Mouse (Mus musculus) midbrain, embryonic 16.5 days (tissue): ENCODE measurements around the gene Onecut3. TPM values are rescaled to one million over a fixed set of nuclear protein-coding genes. Genes with fewer than 3 reads are reported as not detected.

Source experiments
- ATAC-seq: fragments of 200-750 bp; cut with Nextera tagmentation; 2 replicates; pipeline ENCODE4 v1.8.0; 2017; ENCODE audit warnings: moderate TSS enrichment
- H3K27ac ChIP-seq: fragments of 300-500 bp; sonication (generic); 2 replicates; pipeline ENCODE4 v1.5.1; 2014; ENCODE audit warnings: mild to moderate bottlenecking, low read length, mixed read lengths
- H3K27me3 ChIP-seq: fragments of 300-500 bp; sonication (generic); 2 replicates; pipeline ENCODE4 v1.6.1; 2014; ENCODE audit warnings: low read depth, low read length, mixed read lengths; ENCODE audit not compliant: control insufficient read depth, insufficient read depth
- H3K36me3 ChIP-seq: fragments of 300-500 bp; sonication (generic); 2 replicates; pipeline ENCODE4 v1.6.1; 2014; ENCODE audit warnings: mild to moderate bottlenecking, low read length, moderate library complexity, mixed read lengths; ENCODE audit not compliant: control insufficient read depth, insufficient read depth
- H3K4me1 ChIP-seq: fragments of 300-500 bp; sonication (generic); 2 replicates; pipeline ENCODE4 v1.6.1; 2014; ENCODE audit warnings: mild to moderate bottlenecking, low read length, mixed read lengths; ENCODE audit not compliant: control insufficient read depth, insufficient read depth
- H3K4me2 ChIP-seq: fragments of 300-500 bp; sonication (generic); 2 replicates; pipeline ENCODE4 v1.6.1; 2014; ENCODE audit warnings: mild to moderate bottlenecking, low read length, mixed read lengths
- H3K4me3 ChIP-seq: fragments of 300-500 bp; sonication (generic); 2 replicates; pipeline ENCODE4 v1.5.1; 2014; ENCODE audit warnings: low read depth, mild to moderate bottlenecking, low read length, moderate library complexity, mixed read lengths
- H3K9ac ChIP-seq: fragments of 300-500 bp; sonication (generic); 2 replicates; pipeline ENCODE4 v1.6.1; 2014; ENCODE audit warnings: low read depth, low read length, mixed read lengths
- H3K9me3 ChIP-seq: fragments of 300-500 bp; sonication (generic); replicated peaks from 2 replicates; pipeline ENCODE4 v1.6.1; 2014; ENCODE audit warnings: mild to moderate bottlenecking, low read length, mixed read lengths; ENCODE audit not compliant: control insufficient read depth, poor library complexity, severe bottlenecking
- WGBS: fragments of 180-500 bp; shearing (Covaris S2); extraction: QIAGEN DNeasy Blood & Tissue Kit; methylation state at CpG from one replicate; pipeline ENCODE4 v1.1.7; 2014; 5-methylcytosine and 5-hydroxymethylcytosine counted together
- polyA plus RNA-seq: library from polyadenylated mRNA; unstranded; fragments of >200 nt; fragmentation: Nextera tagmentation; extraction: Ambion mirVana; gene quantifications from 2 replicates; pipeline ENCODE4 v1.2.1, GENCODE M21; 2015

The Onecut3 gene
- polyA plus RNA-seq, 1 experiment from 2014 or later: 1.2 TPM

DNA sequence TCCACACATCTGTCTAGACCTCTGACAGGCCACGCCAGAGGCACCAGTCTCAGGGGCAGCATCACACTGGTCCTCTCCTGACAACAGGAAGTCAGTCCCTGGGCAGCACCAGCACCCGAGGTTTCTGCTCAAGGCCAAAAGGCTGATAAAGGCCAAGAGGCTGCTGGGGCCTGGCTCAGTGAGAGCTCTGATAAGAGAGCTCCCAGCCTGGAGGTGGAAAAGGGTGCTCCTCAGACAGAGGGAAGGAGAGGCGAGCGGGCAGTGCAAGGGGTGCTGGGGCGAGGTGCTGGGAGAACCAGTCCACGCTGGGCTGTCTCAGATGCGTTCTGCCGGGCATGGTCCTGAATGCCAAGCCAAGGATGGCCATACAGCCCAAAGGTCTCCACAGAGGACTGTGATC lies 58.9 kb downstream of the Onecut3 start:
- H3K9ac ChIP-seq: no peak overlapping the region
- H3K27ac ChIP-seq: no peak overlapping the region
- H3K36me3 ChIP-seq: peaks cover 12% of the 10 kb centered on the region; the same call in 1 of the 2 replicates
- H3K4me2 ChIP-seq: no peak overlapping the region
- no peak for ATAC-seq
- 91% methylated on average over 8 of the region's 8 CpGs for WGBS
- no peaks in the 10 kb centered on the region for H3K27me3 ChIP-seq
- H3K9me3 ChIP-seq: no peaks in the 10 kb centered on the region
- no peak overlapping the region for H3K4me3 ChIP-seq
- peaks cover 5% of the 10 kb centered on the region; the same call in 1 of the 2 replicates for H3K4me1 ChIP-seq

DNA sequence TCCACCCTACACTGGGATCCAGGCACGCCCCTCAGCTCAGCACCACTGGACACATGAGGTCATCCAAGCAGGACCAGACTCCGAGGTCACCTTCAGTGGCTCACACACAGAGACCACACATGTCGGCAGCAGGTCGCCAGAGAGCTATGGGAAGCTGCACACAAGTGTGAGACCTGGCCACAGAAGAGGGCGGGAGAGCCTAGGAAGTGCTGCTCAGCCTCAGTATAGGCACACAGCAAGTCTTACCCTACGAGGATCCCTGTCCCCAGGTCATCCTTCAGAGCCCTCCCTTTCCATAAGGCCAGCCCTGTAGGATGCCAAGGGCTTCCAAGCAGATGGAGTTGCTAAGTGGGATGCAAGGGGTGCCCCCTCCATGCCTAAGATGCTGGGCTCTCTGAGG lies 59.4 kb downstream of the Onecut3 start:
- H3K27me3 ChIP-seq: no peaks in the 10 kb centered on the region
- H3K9me3 ChIP-seq: no peaks in the 10 kb centered on the region
- H3K4me2 ChIP-seq: no peak overlapping the region
- H3K4me3 ChIP-seq: no peak overlapping the region
- peaks cover 7% of the 10 kb centered on the region; the same call in 1 of the 2 replicates for H3K4me1 ChIP-seq
- WGBS: 90% methylated on average over 6 of the region's 6 CpGs
- no peak for ATAC-seq
- H3K36me3 ChIP-seq: peaks cover 10% of the 10 kb centered on the region; the same call in 1 of the 2 replicates
- no peak overlapping the region for H3K27ac ChIP-seq
- H3K9ac ChIP-seq: no peak overlapping the region

DNA sequence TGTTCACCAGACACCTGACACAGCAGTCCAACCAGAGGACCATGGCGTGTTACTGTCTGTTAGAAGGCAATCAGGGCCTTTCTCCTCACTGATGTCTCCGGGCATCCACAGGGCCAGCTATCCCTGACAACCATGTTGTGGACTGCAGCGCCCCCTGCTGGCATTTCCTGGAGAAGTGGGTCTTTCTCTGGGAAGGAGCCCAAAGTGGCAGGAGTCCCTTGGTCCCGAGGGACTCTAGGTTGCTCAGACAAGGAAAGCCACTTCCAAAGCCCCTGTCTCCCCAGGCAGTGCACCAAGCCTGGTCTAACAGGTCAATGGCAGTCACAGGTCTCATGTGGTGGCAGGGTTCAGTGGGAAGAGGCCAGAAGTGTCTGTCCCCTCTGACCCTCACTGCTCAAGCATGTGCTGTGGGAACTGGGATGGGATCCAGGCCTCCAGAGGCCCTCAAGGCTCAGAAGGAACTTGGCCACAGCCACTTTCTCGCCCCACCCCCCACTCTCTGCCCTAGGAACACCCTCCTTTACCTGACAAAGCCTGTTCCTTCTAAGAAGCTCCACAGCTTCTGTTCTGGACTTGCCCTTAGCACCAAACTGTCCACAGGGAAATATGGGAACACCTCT lies 62.8 kb downstream of the Onecut3 start:
- H3K9me3 ChIP-seq: no peaks in the 10 kb centered on the region
- ATAC-seq: no peak
- H3K4me3 ChIP-seq: no peak overlapping the region
- H3K9ac ChIP-seq: no peak overlapping the region
- 30% methylated on average over 5 of the region's 5 CpGs for WGBS
- H3K4me2 ChIP-seq: no peak overlapping the region
- H3K36me3 ChIP-seq: no peaks in the 10 kb centered on the region
- H3K4me1 ChIP-seq: peaks cover 24% of the 10 kb centered on the region
- no peak overlapping the region for H3K27ac ChIP-seq
- H3K27me3 ChIP-seq: no peaks in the 10 kb centered on the region

DNA sequence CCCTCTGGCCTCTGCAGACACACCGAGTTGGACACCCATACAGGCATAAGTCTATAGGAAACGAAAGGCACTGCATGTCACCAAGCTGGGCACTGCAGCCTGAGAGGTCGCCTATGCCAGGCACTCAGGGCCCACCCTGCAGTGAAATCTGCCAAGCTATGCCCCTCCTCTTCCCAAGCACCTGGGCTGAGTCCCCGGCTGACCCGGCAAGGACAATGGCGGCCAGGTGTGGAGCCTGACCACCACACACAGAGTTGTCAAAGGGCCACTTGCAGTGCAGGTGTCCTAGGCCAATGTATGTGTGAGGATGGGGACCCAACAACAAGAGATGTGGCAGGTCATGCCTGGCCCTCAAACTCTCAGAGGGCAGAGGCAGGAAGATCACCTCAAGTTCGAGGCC lies 64.8 kb downstream of the Onecut3 start:
- no peak for ATAC-seq
- no peaks in the 10 kb centered on the region for H3K36me3 ChIP-seq
- no peak overlapping the region for H3K9ac ChIP-seq
- no peak overlapping the region for H3K4me3 ChIP-seq
- no peak overlapping the region for H3K27ac ChIP-seq
- 93% methylated on average over 7 of the region's 7 CpGs for WGBS
- H3K4me2 ChIP-seq: no peak overlapping the region
- peaks cover 30% of the 10 kb centered on the region for H3K4me1 ChIP-seq
- H3K27me3 ChIP-seq: no peaks in the 10 kb centered on the region
- H3K9me3 ChIP-seq: no peaks in the 10 kb centered on the region

DNA sequence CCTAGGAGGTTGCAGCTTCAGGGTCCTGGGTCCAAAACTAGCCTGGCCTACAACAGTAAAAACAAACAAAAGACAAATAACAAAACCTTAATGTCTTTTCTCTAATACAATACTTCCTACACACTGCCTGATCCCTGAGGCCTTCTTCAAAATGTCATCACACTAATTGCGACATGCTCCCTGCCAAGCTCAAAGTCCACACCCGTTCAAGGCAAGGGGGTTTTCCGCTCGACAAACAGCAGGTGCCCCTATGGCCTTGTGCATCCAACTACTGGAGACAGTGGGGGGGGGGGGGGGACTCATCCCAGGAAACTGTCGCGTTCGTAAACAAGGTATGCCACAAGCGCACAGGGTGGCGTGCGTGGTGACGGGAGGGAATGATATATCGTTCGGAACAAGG lies 66.0 kb downstream of the Onecut3 start:
- ATAC-seq: no peak
- Histone ChIP-seq H3K36me3 (no peaks in the 10 kb centered on the region), H3K4me1 (peaks cover 30% of the 10 kb centered on the region), H3K4me2 (peak overlapping the region; percentile 96), H3K27me3 (no peaks in the 10 kb centered on the region), H3K4me3 (peak overlapping the region; percentile 95), H3K9ac (peak overlapping the region; percentile 91), H3K27ac (no peak overlapping the region), H3K9me3 (no peaks in the 10 kb centered on the region)
- WGBS: under 1% methylated on average over 13 of the region's 13 CpGs

DNA sequence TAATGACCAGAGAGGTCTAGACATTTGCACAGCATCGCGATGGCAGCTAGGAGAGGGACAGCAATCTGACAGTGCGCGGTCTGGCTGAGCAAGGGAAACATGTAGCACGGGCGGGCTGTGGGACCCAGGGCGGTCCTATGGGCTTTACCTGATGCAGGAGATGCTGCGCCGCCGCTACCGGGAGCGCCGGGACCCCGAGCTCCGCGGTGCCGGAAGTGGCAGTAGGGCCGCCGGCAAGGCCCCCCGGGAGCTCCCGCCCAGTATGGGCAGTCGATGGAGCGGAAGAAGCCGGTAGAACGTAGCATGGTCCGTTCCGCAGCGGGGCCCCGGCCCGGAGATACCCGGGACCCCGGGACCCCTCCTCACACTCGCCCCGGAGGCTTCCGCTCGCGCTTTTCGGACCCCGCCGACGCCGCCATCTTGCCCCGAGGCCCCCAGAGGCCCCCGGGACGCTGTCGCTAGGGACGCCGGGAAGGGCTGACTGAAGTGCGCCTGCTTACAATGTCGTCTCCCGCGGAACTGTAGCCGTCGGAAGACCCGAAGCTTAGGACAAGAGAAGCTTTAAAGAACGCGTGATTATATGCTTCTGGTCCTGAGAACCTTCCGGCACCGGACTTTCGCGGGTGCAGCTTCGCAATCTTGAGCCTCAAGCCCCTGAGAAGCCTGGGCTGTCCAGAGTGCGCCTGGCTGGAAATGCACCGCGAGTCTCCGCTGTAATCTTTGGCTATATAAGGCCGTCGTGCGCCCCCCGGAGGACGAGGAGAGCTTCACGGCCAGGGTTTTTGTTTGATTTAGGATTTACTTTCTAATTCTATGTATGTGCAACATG lies 66.7 kb downstream of the Onecut3 start, which contains the start of gene Rexo1:
TSS of gene Rexo1 (minus strand) at position 445 of the 829 bp plus-strand sequence.
- peak; percentile 83 for ATAC-seq
- peaks cover 30% of the 10 kb centered on the region for H3K4me1 ChIP-seq
- peak within 1 kb of the TSS; percentile 96 for H3K4me2 ChIP-seq
- no peaks in the 10 kb centered on the region for H3K36me3 ChIP-seq
- H3K27me3 ChIP-seq: no peaks in the 10 kb centered on the region
- H3K9me3 ChIP-seq: no peaks in the 10 kb centered on the region
- under 1% methylated on average over 70 of the region's 72 CpGs for WGBS
- peak within 1 kb of the TSS; percentile 95 for H3K4me3 ChIP-seq
- peak within 1 kb of the TSS; percentile 91 for H3K9ac ChIP-seq
- H3K27ac ChIP-seq: peak within 1 kb of the TSS; percentile 97

DNA sequence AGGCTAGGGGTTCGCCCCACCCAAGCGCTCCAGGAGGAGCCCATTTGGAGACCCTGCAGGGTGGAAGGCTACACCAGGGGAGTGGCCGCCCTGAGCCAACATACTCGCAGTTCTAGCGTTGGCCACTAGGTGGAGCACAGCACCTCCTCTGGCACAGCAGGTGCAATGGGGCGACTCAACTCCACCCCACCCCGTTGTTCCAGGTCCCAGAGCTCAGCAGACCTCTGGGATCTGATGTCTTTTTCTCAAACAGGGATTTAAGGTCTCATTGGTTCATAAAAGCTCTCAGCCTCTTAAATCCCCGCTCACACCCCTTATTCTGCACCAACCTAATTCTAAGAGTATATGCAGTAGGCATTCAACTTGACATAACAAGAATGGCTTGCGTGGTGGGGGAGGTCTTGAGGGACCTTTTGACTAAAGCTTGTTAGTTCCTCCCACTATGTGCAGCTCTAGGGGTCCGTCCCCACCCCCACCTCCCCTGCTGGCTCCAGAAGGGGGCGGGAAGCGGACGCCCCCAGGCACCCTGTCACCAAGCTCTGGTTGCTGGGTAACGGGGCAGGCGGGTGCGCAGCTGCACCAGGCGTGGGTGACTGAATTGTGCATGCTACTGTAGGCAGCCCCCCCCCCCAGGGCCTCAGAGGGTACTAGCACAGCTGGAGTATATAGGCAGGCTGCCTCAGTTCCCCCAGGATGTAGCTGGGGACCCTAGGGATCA lies 71.9 kb downstream of the Onecut3 start:
- peak; percentile 52 for ATAC-seq
- H3K4me3 ChIP-seq: peak overlapping the region; percentile 2; the same call in 1 of the 2 replicates
- H3K4me1 ChIP-seq: peaks cover 27% of the 10 kb centered on the region
- peak overlapping the region; percentile 52; the same call in 1 of the 2 replicates for H3K9ac ChIP-seq
- peak overlapping the region; percentile 43 for H3K4me2 ChIP-seq
- no peaks in the 10 kb centered on the region for H3K27me3 ChIP-seq
- H3K9me3 ChIP-seq: no peaks in the 10 kb centered on the region
- 4% methylated on average over 17 of the region's 17 CpGs for WGBS
- H3K36me3 ChIP-seq: peaks cover 6% of the 10 kb centered on the region; the same call in 1 of the 2 replicates
- H3K27ac ChIP-seq: peak overlapping the region; percentile 61
